In the genomic region with DNA sequence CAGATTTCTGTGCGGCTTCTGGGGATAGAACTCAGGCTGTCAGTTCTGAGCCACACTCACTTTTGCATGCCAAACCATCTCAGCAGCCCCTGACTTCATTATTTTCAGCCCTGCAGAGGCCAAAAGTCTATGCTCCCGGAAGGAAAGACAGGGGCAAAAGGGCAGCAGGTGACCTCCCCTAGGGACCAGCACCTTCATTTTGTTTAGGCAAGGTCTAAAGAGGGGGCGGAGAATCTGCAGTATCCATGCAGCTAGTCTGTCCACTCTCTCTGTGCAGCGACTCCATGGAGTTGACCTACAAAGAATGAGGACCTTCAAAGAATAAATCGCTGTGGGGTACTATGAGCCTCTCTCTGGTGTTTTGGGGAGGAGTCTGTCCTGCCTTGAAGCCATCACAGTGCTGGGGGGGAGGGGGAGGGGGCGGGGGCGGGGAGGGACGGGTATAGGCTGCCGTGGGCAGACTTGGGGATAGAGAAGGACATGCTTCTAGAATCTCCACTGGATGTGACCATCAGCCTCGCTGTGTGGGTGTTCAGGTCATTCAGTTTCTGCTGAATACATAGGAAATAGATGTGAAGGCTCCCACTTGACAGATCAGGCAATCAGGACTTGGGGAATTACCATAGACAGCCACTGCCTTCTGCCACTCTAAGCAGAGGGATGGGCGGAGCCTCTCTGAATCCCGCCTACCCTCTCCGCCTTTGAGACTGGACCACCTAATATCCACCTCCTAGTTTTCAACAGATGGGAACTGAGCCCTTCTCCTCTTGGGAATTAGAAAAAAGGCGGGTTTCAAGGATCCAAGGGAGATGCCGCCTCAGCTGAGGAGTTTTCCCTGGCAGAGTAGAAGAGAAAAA, we compare ENCODE assay signal across 10 mouse cellular contexts.
DNase-seq lines count a peak whose midpoint lies in the region; ATAC-seq lines count a peak whose summit lies in the region.
"Had no signal": no experiment of that assay in that cellular context is flagged by ENCODE, and none has a peak within 500 bp of the region (broad histone marks: within the 10 kb centered on the region; RNA-seq: fewer than 3 reads in every experiment).

No protein-coding gene starts in this region.

- H3K4me3 ChIP-seq in liver, embryonic 11.5 days (ENCODE audit: low read depth, low read length) = no peak overlapping the region
- no peak overlapping the region for H3K4me3 ChIP-seq in liver, embryonic 12.5 days
- H3K4me3 ChIP-seq in embryonic facial prominence, embryonic 11.5 days (ENCODE audit: low read depth, low read length) = no peak overlapping the region
- no peak overlapping the region for H3K4me3 ChIP-seq in midbrain, embryonic 13.5 days (replicated peaks)

- H3K4me2 ChIP-seq in liver, embryonic 11.5 days = no peak overlapping the region
- no peak overlapping the region for H3K4me2 ChIP-seq in liver, embryonic 12.5 days
- H3K4me2 ChIP-seq in embryonic facial prominence, embryonic 11.5 days (ENCODE audit: low read depth, low read length) = no peak overlapping the region
- no peak overlapping the region for H3K4me2 ChIP-seq in midbrain, embryonic 13.5 days (replicated peaks)

- H3K27ac ChIP-seq in liver, embryonic 11.5 days (ENCODE audit: low read depth, low read length) = no peak overlapping the region
- no peak overlapping the region for H3K27ac ChIP-seq in liver, embryonic 12.5 days
- H3K27ac ChIP-seq in embryonic facial prominence, embryonic 11.5 days (replicated peaks; ENCODE audit: low read depth, low read length) = no peak overlapping the region
- no peak overlapping the region for H3K27ac ChIP-seq in midbrain, embryonic 13.5 days

- DNase-seq in liver, embryonic 11.5 days (ENCODE audit: low spot score) = no peak
- DNase-seq in ZHBTc4 (ENCODE audit: low read depth, low spot score) = peak; percentile 48
- DNase-seq in embryonic facial prominence, embryonic 11.5 days (ENCODE audit: low spot score) = peak; percentile 28
- no peak for DNase-seq in right cerebral cortex, postnatal 14 days
- no peak for DNase-seq in frontal cortex, postnatal 10 days (ENCODE audit: low spot score in 2 of 2)
- DNase-seq: adrenal gland, postnatal 10 days; cerebellum, adult 8-10 months; heart, postnatal 4 days had no signal

- no peak overlapping the region for H3K9ac ChIP-seq in liver, embryonic 11.5 days (ENCODE audit: low read depth, low read length)
- H3K9ac ChIP-seq in liver, embryonic 12.5 days = no peak overlapping the region
- no peak overlapping the region for H3K9ac ChIP-seq in embryonic facial prominence, embryonic 11.5 days (replicated peaks; ENCODE audit: low read length)
- no peak overlapping the region for H3K9ac ChIP-seq in midbrain, embryonic 13.5 days (replicated peaks)

- ATAC-seq in liver, embryonic 11.5 days (replicated peaks; ENCODE audit: low FRiP score) = peak; percentile 42; the same call in 1 of the 2 replicates
- ATAC-seq in liver, embryonic 12.5 days = no peak
- ATAC-seq in embryonic facial prominence, embryonic 11.5 days (replicated peaks; ENCODE audit: insufficient number of reproducible peaks, low FRiP score, low TSS enrichment, low read depth) = no peak
- peak; percentile 68; the same call in 1 of the 2 replicates for ATAC-seq in midbrain, embryonic 13.5 days

- no peaks in the 10 kb centered on the region for H3K36me3 ChIP-seq in liver, embryonic 11.5 days (ENCODE audit: control insufficient read depth, insufficient read depth, low read length)
- H3K36me3 ChIP-seq in liver, embryonic 12.5 days = no peaks in the 10 kb centered on the region
- H3K36me3 ChIP-seq in embryonic facial prominence, embryonic 11.5 days (replicated peaks; ENCODE audit: control insufficient read depth, insufficient read depth, low read depth, low read length) = no peaks in the 10 kb centered on the region
- H3K36me3 ChIP-seq in midbrain, embryonic 13.5 days = no peaks in the 10 kb centered on the region

- no peaks in the 10 kb centered on the region; the same call in 1 of the 2 replicates for H3K4me1 ChIP-seq in liver, embryonic 11.5 days (replicated peaks; ENCODE audit: control insufficient read depth, insufficient read depth, low read length)
- peaks cover 17% of the 10 kb centered on the region; the same call in 1 of the 2 replicates for H3K4me1 ChIP-seq in liver, embryonic 12.5 days
- no peaks in the 10 kb centered on the region; the same call in 1 of the 2 replicates for H3K4me1 ChIP-seq in embryonic facial prominence, embryonic 11.5 days (ENCODE audit: control insufficient read depth, insufficient read depth, low read length)
- peaks cover 60% of the 10 kb centered on the region for H3K4me1 ChIP-seq in midbrain, embryonic 13.5 days (replicated peaks)

- H3K9me3 ChIP-seq in liver, embryonic 11.5 days (ENCODE audit: control insufficient read depth, low read length) = no peaks in the 10 kb centered on the region
- H3K9me3 ChIP-seq in liver, embryonic 12.5 days (replicated peaks) = no peaks in the 10 kb centered on the region
- H3K9me3 ChIP-seq in embryonic facial prominence, embryonic 11.5 days (replicated peaks; ENCODE audit: control insufficient read depth, low read length) = no peaks in the 10 kb centered on the region
- no peaks in the 10 kb centered on the region for H3K9me3 ChIP-seq in midbrain, embryonic 13.5 days

- H3K27me3 ChIP-seq in liver, embryonic 11.5 days (replicated peaks; ENCODE audit: control insufficient read depth, insufficient read depth, low read length) = no peaks in the 10 kb centered on the region
- H3K27me3 ChIP-seq in liver, embryonic 12.5 days (replicated peaks) = no peaks in the 10 kb centered on the region
- no peaks in the 10 kb centered on the region for H3K27me3 ChIP-seq in embryonic facial prominence, embryonic 11.5 days (ENCODE audit: control insufficient read depth, insufficient read depth, low read length)
- 0 out of 2 replicates have a peak, but pooled peaks cover 3% of the 10 kb centered on the region for H3K27me3 ChIP-seq in midbrain, embryonic 13.5 days

- 44% methylated on average over 15 of the region's 15 CpGs for WGBS in liver, embryonic 11.5 days
- WGBS in liver, embryonic 12.5 days (ENCODE audit: insufficient replicate concordance) = 44% methylated on average over 15 of the region's 15 CpGs
- 44% methylated on average over 13 of the region's 15 CpGs for WGBS in embryonic facial prominence, embryonic 11.5 days
- 39% methylated on average over 14 of the region's 15 CpGs for WGBS in midbrain, embryonic 13.5 days

Comparison
In these comparisons a context has a peak if more than half of its experiments do, and no peak if none do; other contexts are left out.
1. ATAC-seq: peak in liver, embryonic 11.5 days (single experiment) and midbrain, embryonic 13.5 days (single experiment); none in liver, embryonic 12.5 days (single experiment) and embryonic facial prominence, embryonic 11.5 days (single experiment).
2. DNase-seq: peak in ZHBTc4 (single experiment) and embryonic facial prominence, embryonic 11.5 days (single experiment); none in liver, embryonic 11.5 days (single experiment), right cerebral cortex, postnatal 14 days (single experiment) and frontal cortex, postnatal 10 days (0 of 2).